14 mouse cellular contexts compared by ENCODE assay signal in the genomic region with DNA sequence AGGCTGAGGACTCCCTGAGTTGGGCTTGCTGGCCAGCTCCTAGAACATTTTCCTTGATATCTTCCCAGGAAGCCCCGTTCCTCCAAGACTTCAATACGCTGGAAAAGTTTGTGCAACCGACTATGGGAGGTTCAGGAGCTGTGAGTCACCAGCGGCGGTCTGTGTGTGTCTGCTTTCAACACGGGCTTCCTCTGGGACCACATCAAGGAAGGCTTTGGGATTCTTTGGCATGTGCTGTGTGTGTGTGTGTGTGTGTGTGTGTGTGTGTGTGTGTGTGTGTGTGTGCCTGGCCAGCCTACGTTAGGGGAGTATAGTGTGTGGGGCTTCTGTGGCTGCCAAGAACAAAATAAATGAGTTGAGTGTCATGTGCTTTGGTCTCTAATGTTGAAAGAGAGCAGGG. TPM values are rescaled to one million over a fixed set of nuclear protein-coding genes. Genes with fewer than 3 reads are reported as not detected.
DNase-seq lines count a peak whose midpoint lies in the region; ATAC-seq lines count a peak whose summit lies in the region.
"Had no signal": no experiment of that assay in that cellular context is flagged by ENCODE, and none has a peak within 500 bp of the region (broad histone marks: within the 10 kb centered on the region; RNA-seq: fewer than 3 reads in every experiment).

No protein-coding gene starts in this region.

- H3K36me3 ChIP-seq in heart, embryonic 16.5 days (ENCODE audit: control insufficient read depth, insufficient read depth) = no peaks in the 10 kb centered on the region
- H3K36me3 ChIP-seq: midbrain, embryonic 10.5 days had no signal

- ATAC-seq in heart, embryonic 16.5 days (replicated peaks; ENCODE audit: extremely low read depth, insufficient read depth, low FRiP score) = peak; percentile 52
- ATAC-seq: intestine, postnatal 0 days had no signal

- H3K9me3 ChIP-seq in heart, embryonic 16.5 days (replicated peaks; ENCODE audit: control insufficient read depth, low read length) = peaks cover 3% of the 10 kb centered on the region; the same call in 1 of the 2 replicates
- H3K9me3 ChIP-seq: midbrain, embryonic 10.5 days had no signal

- H3K4me1 ChIP-seq in heart, embryonic 16.5 days (ENCODE audit: control insufficient read depth, insufficient read depth, low read length) = no peaks in the 10 kb centered on the region

- no peak overlapping the region for H3K4me2 ChIP-seq in heart, embryonic 16.5 days (ENCODE audit: low read depth, low read length)

- H3K27me3 ChIP-seq in heart, embryonic 16.5 days (ENCODE audit: control insufficient read depth, insufficient read depth, low read length) = peaks cover 6% of the 10 kb centered on the region; the same call in 1 of the 2 replicates

- H3K27ac ChIP-seq in heart, embryonic 16.5 days (ENCODE audit: low read length) = no peak overlapping the region

- WGBS in heart, embryonic 16.5 days = 51% methylated on average over 7 of the region's 7 CpGs

- H3K9ac ChIP-seq in heart, embryonic 16.5 days (ENCODE audit: low read length) = no peak overlapping the region

- DNase-seq in kidney, postnatal 10 days = peak; percentile 18
- DNase-seq in kidney, adult 18-20 months = no peak
- peak; percentile 66 for DNase-seq in adrenal gland, postnatal 14 days
- peak; percentile 60 to 84 for DNase-seq in lung, postnatal 4 days
- no peak for DNase-seq in spleen, postnatal 36 days (ENCODE audit: low spot score in 2 of 2)
- DNase-seq in layer of hippocampus, postnatal 36 days = no peak
- DNase-seq in spleen, adult 12 weeks (ENCODE audit: low spot score) = no peak

- no peak overlapping the region for H3K4me3 ChIP-seq in heart, embryonic 16.5 days (ENCODE audit: low read length)
- H3K4me3 ChIP-seq: midbrain, embryonic 10.5 days had no signal

RNA-seq across cellular contexts. Expression of a gene that starts 17.7 kb away (rescaled TPM):
- total RNA-seq in adrenal gland, postnatal 14 days (2021) = not detected in 2 replicates
- not detected in 2 replicates for polyA plus RNA-seq in heart, embryonic 16.5 days (2015; fragmentation: Nextera tagmentation; extraction: Ambion mirVana)
- total RNA-seq in layer of hippocampus, postnatal 36 days (2021) = not detected
- total RNA-seq: common myeloid progenitor, adult 5-6 weeks; left cerebral cortex, postnatal 25 days; neutrophil, adult 5-6 weeks had no signal
- polyA plus RNA-seq: intestine, postnatal 0 days; midbrain, embryonic 10.5 days; stomach, embryonic 14.5 days had no signal

Comparison
In these comparisons a context has a peak if more than half of its experiments do, and no peak if none do; other contexts are left out.
1. DNase-seq: peak in kidney, postnatal 10 days (single experiment), adrenal gland, postnatal 14 days (single experiment) and lung, postnatal 4 days (2 of 2); none in kidney, adult 18-20 months (single experiment), spleen, postnatal 36 days (0 of 2), layer of hippocampus, postnatal 36 days (0 of 2) and spleen, adult 12 weeks (single experiment).